Mouse (Mus musculus) heart, embryonic 11.5 days (tissue): ENCODE results near the gene Ttc17. TPM values are rescaled to one million over a fixed set of nuclear protein-coding genes. Genes with fewer than 3 reads are reported as not detected.

Experiments used
- ATAC-seq: fragments of 200-750 bp; cut with Nextera tagmentation; replicated peaks from 2 replicates; pipeline ENCODE4 v1.8.0; 2017; ENCODE audit warnings: moderate library complexity; ENCODE audit not compliant: insufficient number of reproducible peaks, low FRiP score, low TSS enrichment
- H3K27ac ChIP-seq: fragments of 300-500 bp; sonication (generic); 2 replicates; pipeline ENCODE4 v1.5.1; 2014; ENCODE audit warnings: mild to moderate bottlenecking, low read depth, low read length
- H3K27me3 ChIP-seq: fragments of 300-500 bp; sonication (generic); 2 replicates; pipeline ENCODE4 v1.6.1; 2014; ENCODE audit warnings: mild to moderate bottlenecking, low read length, mixed read lengths; ENCODE audit not compliant: control insufficient read depth, insufficient read depth
- H3K36me3 ChIP-seq: fragments of 300-500 bp; sonication (generic); 2 replicates; pipeline ENCODE4 v1.6.1; 2014; ENCODE audit warnings: mild to moderate bottlenecking, low read length, moderate library complexity, mixed read lengths; ENCODE audit not compliant: control insufficient read depth, insufficient read depth
- H3K4me1 ChIP-seq: fragments of 300-500 bp; sonication (generic); 2 replicates; pipeline ENCODE4 v1.6.1; 2014; ENCODE audit warnings: low read length; ENCODE audit not compliant: control insufficient read depth, insufficient read depth
- H3K4me2 ChIP-seq: fragments of 300-500 bp; sonication (generic); 2 replicates; pipeline ENCODE4 v1.6.1; 2014; ENCODE audit warnings: mild to moderate bottlenecking, moderate library complexity
- H3K4me3 ChIP-seq: fragments of 300-500 bp; sonication (generic); 2 replicates; pipeline ENCODE4 v1.5.1; 2014; ENCODE audit warnings: low read depth, low read length
- H3K9ac ChIP-seq: fragments of 300-500 bp; sonication (generic); 2 replicates; pipeline ENCODE4 v1.6.1; 2014; ENCODE audit warnings: mild to moderate bottlenecking, low read depth, low read length, moderate library complexity
- H3K9me3 ChIP-seq: fragments of 300-500 bp; sonication (generic); replicated peaks from 2 replicates; pipeline ENCODE4 v1.6.1; 2016; ENCODE audit warnings: low read length; ENCODE audit not compliant: control insufficient read depth
- WGBS: fragments of 180-500 bp; shearing (Covaris S2); extraction: QIAGEN DNeasy Blood & Tissue Kit; methylation state at CpG from one replicate; pipeline ENCODE4 v1.1.7; 2014; ENCODE audit not compliant: insufficient replicate concordance; 5-methylcytosine and 5-hydroxymethylcytosine counted together
- polyA plus RNA-seq: library from polyadenylated mRNA; unstranded; fragments of >200 nt; fragmentation: Nextera tagmentation; extraction: Ambion mirVana; gene quantifications from 2 replicates; pipeline ENCODE4 v1.2.1, GENCODE M21; 2014

Gene Ttc17
- polyA plus RNA-seq, 1 experiment from 2014 or later: 12.4 TPM

DNA sequence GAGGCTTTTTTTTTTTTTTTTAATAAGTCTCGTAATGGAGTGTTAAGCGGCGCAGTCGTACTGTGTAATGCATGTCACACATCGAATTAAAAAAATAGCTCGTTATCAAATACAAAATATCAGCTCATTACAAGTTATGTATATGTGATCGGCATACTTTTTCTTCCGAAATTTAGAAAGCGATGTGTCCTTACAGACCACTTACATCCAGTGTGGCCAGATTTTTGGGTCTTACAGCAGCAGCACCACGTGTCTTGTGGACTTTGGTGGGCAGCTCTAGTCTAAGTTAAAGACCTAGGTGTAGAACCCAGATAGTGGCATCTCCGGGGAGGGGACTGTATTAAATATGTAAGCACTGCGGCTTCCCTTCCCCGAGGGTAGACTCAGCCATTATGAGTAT lies 532 bp upstream of the Ttc17 start:
- Histone ChIP-seq H3K4me3 (peak overlapping the region; percentile 87), H3K9me3 (no peaks in the 10 kb centered on the region), H3K9ac (peak overlapping the region; percentile 92), H3K4me2 (peak overlapping the region; percentile 90), H3K27me3 (no peaks in the 10 kb centered on the region), H3K36me3 (no peaks in the 10 kb centered on the region), H3K4me1 (peaks cover 8% of the 10 kb centered on the region), H3K27ac (peak overlapping the region; percentile 88)
- ATAC-seq: no peak
- 2% methylated on average over 13 of the region's 13 CpGs for WGBS

DNA sequence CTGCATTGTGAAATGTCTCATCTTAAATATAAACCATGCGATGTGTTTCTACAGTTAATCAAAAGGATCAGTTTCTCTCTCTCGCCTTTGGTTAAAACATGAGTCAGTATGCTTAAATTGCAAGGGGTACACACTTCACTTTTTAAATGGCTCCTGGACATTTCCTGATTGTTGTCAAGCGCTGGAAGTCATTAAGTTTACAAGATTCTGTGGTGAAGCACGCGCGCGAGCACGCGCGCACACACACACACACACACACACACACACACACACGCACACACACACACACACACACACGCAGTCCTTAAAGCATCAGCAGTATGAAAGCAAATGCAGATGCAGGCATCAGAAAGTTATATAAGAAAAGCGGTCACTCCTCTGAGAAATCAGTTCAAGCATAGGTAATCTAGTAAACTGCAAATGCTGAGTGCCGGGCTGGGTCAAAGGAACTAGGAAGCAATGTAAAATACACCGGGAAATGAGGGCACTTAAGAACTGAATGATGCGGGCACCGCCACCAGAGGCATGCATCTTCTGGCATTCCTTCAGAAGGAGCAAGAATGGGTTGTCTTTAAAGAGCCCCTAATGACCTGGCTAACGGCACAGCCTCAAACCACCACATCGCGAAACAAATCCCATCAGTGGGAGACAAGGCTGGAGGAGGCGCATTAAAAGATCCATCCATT lies 949 bp downstream of the Ttc17 start:
- Histone ChIP-seq H3K4me2 (peak overlapping the region; percentile 78), H3K27ac (peak overlapping the region; percentile 88; the same call in 1 of the 2 replicates), H3K9me3 (no peaks in the 10 kb centered on the region), H3K4me3 (peak overlapping the region; percentile 87), H3K4me1 (peaks cover 8% of the 10 kb centered on the region), H3K36me3 (no peaks in the 10 kb centered on the region), H3K27me3 (no peaks in the 10 kb centered on the region), H3K9ac (peak overlapping the region; percentile 92)
- ATAC-seq: no peak
- WGBS: 17% methylated on average over 21 of the region's 21 CpGs

DNA sequence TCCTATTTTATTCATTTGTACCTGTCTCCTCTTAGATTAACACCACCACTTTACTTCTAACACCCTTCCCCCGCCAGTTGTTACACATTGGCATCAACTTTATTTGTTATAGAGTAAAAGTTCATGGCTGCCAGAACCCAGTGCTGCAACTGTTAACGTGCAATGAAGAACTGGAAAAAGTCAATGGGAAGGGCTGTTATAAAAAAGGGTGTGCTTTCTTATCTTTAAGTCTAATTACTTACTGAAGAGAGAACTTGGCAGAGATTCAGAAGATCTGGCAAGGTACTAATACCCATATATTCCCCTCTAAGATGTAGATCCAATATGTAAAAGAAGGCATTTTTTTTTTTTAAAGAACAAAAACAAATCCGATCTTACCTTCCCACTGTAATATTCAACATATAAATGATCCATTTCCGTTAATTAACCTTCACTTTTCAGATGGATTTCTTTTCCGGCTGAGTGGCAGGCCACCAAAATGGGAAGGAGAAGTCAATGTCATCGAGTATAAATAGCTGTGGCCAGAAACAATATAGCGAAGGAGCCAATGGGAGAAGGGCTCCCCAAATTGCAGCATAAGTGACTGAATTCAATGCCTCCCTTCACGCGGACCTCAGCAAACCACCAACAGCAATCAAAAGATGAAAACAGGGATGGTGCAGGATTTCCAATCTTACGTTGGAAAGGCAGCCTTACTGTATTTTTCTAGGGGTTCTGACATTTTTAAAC lies 1.8 kb downstream of the Ttc17 start:
- WGBS: 73% methylated on average over 10 of the region's 10 CpGs
- no peaks in the 10 kb centered on the region for H3K27me3 ChIP-seq
- H3K36me3 ChIP-seq: no peaks in the 10 kb centered on the region
- no peak overlapping the region for H3K27ac ChIP-seq
- H3K4me1 ChIP-seq: peaks cover 8% of the 10 kb centered on the region
- ATAC-seq: no peak
- H3K4me2 ChIP-seq: peak overlapping the region; percentile 78
- H3K9ac ChIP-seq: no peak overlapping the region
- peak overlapping the region; percentile 87 for H3K4me3 ChIP-seq
- no peaks in the 10 kb centered on the region for H3K9me3 ChIP-seq

DNA sequence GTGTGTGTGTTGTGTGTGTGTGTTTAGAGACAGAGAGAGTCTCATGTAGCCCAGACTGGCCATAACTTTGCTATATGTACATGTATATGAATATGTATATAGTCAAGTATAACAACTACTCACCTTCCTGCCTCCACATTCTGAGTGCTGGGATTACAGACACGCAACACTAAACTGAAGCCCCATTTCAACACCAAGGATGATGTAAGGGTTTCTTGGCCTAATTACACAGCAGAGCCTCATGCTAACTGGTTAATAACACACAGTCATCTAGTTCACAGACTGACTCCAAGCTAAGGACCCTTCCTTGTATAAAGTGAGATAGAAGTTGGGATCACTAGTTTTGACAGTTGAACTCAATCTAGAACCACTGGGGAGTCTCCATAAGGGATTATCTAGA lies 3.9 kb downstream of the Ttc17 start:
- Histone ChIP-seq H3K9me3 (no peaks in the 10 kb centered on the region), H3K4me3 (no peak overlapping the region), H3K4me1 (peaks cover 19% of the 10 kb centered on the region), H3K9ac (no peak overlapping the region), H3K27ac (no peak overlapping the region), H3K4me2 (no peak overlapping the region), H3K27me3 (no peaks in the 10 kb centered on the region), H3K36me3 (no peaks in the 10 kb centered on the region)
- ATAC-seq: no peak
- WGBS: 95% methylated on average over 1 of the region's 1 CpGs

DNA sequence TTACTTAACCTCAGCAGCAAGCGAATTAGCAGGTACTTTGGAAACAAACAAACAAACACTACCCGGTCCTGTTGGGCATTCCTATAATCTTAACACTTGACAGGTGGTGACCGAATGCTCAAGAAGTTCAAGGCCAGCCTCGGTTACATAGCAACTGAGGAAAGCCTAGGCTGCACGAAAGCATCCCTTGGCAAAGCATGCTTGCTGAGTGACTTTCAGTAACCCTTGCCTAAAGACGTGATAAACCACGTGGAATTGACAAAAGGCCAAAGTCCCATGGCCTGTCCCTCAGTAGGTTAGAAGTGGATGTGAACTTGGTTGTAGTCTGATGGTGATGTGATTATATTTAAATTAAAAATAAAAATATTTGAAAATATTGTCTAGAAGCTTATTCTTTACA lies 4.4 kb downstream of the Ttc17 start:
- no peak for ATAC-seq
- H3K27ac ChIP-seq: no peak overlapping the region
- WGBS: 79% methylated on average over 7 of the region's 7 CpGs

DNA sequence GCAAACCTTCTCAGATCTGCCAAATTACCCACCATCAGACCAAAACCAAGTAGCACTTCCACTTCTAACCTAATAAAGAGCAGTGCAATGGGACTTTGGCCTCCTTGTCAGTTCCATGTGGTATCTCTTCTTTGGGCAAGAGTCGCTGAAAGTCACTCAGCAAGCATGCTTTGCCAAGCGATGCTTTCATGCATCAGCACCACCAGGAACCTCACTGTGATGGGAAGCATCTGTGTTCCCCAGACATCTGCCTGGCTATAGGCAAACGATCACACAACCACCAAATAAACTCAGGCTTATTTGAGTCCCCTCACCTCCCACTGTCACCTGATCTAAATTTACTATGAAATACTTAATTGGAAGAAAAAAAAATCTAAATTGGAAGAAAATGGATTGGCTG lies 5.5 kb downstream of the Ttc17 start:
- H3K27ac ChIP-seq: no peak overlapping the region
- no peaks in the 10 kb centered on the region for H3K9me3 ChIP-seq
- 86% methylated on average over 3 of the region's 3 CpGs for WGBS
- H3K4me3 ChIP-seq: no peak overlapping the region
- peaks cover 15% of the 10 kb centered on the region for H3K4me1 ChIP-seq
- H3K27me3 ChIP-seq: no peaks in the 10 kb centered on the region
- no peak overlapping the region for H3K4me2 ChIP-seq
- no peaks in the 10 kb centered on the region for H3K36me3 ChIP-seq
- ATAC-seq: no peak
- H3K9ac ChIP-seq: no peak overlapping the region

More for the DNA sequence above, 4.4 kb downstream of the Ttc17 start:
- Histone ChIP-seq H3K9ac (no peak overlapping the region), H3K27me3 (no peaks in the 10 kb centered on the region), H3K36me3 (no peaks in the 10 kb centered on the region), H3K9me3 (no peaks in the 10 kb centered on the region), H3K4me1 (peaks cover 15% of the 10 kb centered on the region), H3K4me2 (no peak overlapping the region), H3K4me3 (no peak overlapping the region)

DNA sequence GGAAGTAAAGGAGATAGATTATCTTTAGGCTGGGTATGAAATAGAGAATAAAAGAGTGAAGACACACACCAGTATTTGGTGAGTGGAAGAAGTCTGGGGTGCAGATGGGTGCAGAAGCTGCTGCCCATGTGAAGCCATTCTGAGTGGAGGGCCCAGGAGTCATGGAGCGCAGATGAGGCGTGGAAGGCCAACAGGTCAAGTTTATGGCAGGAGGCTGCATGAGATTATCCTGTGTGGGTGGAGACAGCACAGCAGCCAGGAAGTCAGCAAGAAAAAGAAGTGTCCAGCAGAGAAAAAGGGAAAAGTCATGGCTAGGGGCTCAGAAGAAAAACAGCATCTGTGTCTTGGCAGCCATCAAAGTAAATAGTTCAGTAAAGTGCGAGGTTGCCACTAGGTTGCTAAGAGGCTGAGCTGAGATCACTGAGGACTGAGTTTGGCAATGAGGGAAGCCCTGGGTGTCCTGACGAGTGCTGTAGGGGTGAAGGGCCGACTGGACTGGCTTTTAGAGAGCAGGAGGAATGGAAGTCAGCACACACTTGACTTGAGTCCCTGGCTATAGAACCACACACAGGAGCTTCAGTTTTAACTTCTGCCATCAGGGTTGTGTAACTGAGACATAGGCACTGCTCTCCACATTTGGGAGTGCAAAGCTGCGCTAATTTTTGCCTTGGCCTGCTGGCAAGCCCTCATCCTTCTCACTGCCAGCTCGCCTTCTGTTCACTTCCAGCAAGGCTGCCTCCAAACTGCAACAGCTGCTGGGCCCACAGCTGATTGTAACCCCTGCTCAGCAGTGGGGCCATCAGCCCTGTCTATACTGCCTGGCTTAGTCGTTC lies 8.1 kb downstream of the Ttc17 start:
- no peaks in the 10 kb centered on the region for H3K9me3 ChIP-seq
- H3K36me3 ChIP-seq: no peaks in the 10 kb centered on the region
- no peak overlapping the region for H3K4me3 ChIP-seq
- no peaks in the 10 kb centered on the region for H3K27me3 ChIP-seq
- peaks cover 18% of the 10 kb centered on the region for H3K4me1 ChIP-seq
- no peak for ATAC-seq
- peak overlapping the region; percentile 50; the same call in 1 of the 2 replicates for H3K27ac ChIP-seq
- 59% methylated on average over 8 of the region's 8 CpGs for WGBS
- H3K9ac ChIP-seq: 0 out of 2 replicates have a peak overlapping the region, but pooled peaks have one; percentile 16
- H3K4me2 ChIP-seq: no peak overlapping the region

DNA sequence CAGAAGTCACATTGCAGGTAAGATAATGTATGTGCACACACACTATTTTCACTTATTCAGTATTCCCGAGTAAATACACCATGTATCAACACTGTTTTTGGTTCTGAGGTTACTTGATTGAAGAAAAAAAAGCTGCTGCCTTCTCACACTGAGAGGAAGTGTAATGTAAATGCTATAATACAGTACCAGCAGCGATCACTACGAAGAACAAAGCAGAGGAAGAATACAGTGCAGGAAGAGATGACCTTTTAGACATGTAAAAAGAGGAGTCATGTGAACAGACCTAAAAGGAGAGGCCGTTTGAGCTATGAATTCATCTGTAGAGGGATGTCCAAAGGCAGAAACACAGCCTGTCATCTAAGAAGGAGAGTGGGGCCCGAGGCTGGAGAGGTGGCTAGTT lies 9.0 kb downstream of the Ttc17 start:
- H3K4me2 ChIP-seq: no peak overlapping the region
- no peak overlapping the region for H3K9ac ChIP-seq
- no peak for ATAC-seq
- no peaks in the 10 kb centered on the region for H3K36me3 ChIP-seq
- 82% methylated on average over 5 of the region's 5 CpGs for WGBS
- H3K27ac ChIP-seq: no peak overlapping the region
- H3K27me3 ChIP-seq: no peaks in the 10 kb centered on the region
- H3K4me1 ChIP-seq: peaks cover 18% of the 10 kb centered on the region
- H3K9me3 ChIP-seq: no peaks in the 10 kb centered on the region
- no peak overlapping the region for H3K4me3 ChIP-seq
